Mouse (Mus musculus) G1E (cell line): ENCODE measurements around the gene Dnmt3b.

Source experiments
- CTCF ChIP-seq: IDR thresholded peaks from 2 replicates; pipeline ENCODE4 v1.5.1; 2012; ENCODE audit warnings: low read depth, low read length, inconsistent platforms, mixed read lengths
- GATA1 ChIP-seq: IDR thresholded peaks from 2 replicates; pipeline ENCODE4 v1.6.1; 2012; ENCODE audit warnings: borderline replicate concordance, low read length, inconsistent platforms, mixed read lengths
- GATA2 ChIP-seq: IDR thresholded peaks from 2 replicates; pipeline ENCODE4 v1.6.1; 2012; ENCODE audit warnings: low read depth, low read length, inconsistent platforms, borderline replicate concordance
- POLR2AphosphoS5 ChIP-seq: IDR thresholded peaks from 2 replicates; pipeline ENCODE4 v1.6.1; 2012; ENCODE audit warnings: low read depth, low read length, inconsistent platforms; ENCODE audit not compliant: insufficient replicate concordance

DNA sequence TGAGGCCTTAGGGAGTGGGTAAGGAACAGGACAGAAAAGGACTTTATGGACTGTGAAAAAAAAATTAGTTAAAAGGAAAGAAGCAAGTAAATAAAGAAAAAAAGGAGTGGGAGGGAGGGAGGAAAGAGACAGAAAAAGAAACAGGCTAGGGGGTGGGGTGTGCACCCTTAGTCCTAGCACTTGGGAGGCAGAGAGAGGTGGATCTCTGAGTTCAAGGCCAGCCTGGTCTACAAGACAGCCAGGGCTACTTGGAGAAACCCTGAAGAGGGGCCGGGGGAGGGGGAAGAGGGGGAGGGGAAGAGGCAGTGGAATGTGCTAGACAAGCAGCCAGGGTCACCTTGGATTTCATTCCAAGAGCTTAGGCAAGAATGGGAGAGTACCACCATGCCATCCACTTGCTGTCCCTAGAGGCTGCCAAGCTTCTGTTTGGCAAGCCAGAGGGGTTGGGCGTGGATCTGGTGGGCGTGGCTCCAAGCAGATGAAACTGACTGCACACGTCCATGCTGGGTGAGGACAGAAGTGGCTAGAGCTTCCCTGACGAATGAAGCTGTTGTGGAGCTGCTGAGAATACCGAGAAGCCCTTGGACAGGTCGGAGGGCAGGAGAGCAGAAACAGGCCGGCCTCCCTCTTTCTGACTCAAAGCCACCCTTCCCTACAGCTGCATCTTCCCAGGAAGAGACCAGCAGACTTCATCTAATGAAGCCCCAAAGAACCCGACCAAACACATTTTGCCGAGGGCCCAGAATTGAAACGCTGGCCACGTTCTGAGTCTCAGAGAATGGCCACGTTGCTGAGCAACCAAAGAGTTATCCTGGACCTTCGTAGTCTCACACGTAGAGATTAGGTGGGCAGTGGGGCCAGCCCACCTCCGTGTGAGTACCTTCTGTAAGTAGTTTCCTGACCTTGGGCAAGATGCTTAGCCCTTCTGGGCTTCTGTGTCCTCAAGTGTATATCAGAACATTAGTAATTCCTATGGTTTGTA is 48.3 kb upstream of the Dnmt3b start:
- TF ChIP-seq CTCF (no peak), GATA1 (no peak), POLR2AphosphoS5 (no peak), GATA2 (no peak)
